Mouse (Mus musculus): Measurements from ENCODE around the gene Gm13030.
A peak's percentile ranks its signal among the peaks of the same experiment; 100 is the strongest.

DNA sequence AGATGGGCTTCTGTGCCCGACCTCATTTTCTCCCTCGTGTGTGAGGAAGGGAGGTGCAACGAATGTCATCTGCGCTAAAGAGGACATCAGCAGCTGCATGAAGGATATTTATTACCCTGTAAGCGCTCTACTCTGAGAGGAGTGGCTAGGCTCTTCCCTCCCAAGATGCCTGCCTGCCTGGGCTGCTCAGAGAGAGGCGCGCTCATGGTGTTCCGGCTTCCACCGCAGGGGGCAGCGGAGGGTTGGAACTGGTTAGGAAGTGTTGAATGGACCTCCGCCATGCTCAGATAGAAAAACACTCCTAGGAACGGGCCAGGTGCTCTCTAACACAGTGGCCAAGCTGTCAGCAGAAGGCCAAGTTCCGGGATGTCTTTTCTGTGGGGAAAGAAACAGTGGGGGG is 14.0 kb downstream of the Gm13030 start:
- peak; percentile 37; the same call in 1 of the 2 replicates for TF ChIP-seq CTCF (IDR thresholded peaks at IDR 0.05; ENCODE audit: control insufficient read depth, insufficient read depth, low read length)
- no peak for TF ChIP-seq POLR2A (IDR thresholded peaks at IDR 0.05; ENCODE audit: borderline replicate concordance, control insufficient read depth, low read depth, low read length)

Measured in bone marrow, adult 2 months (tissue).